Mouse (Mus musculus) spleen, adult 18-20 months (tissue): ENCODE measurements around the gene Gorasp2.

Experiments used
- DNase-seq, 2 experiments: peaks; one replicate each; pipeline ENCODE4 v3.0.0; 2022; ENCODE audit warnings: mixed read lengths in 2 of 2

Gene Gorasp2

DNA sequence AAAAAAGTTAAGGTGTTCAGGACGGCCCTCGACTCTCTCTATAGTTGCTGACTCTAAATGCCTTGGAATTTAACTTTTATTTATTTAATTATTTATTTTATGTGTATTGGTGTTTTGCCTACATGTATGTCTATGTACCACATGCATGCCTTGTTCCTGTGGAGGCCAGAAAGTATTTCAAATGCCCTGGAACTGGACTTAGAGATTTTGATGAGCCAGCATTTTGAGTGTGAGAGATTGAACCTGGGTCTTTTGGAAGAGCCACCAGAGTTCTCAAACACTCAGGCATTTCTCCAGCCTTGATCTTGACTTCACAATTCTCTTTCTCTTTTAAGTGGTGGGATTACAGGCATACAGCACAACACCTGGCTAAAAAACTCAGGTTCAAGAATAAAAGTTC is 90.3 kb downstream of the Gorasp2 start:
- DNase-seq: no peak

DNA sequence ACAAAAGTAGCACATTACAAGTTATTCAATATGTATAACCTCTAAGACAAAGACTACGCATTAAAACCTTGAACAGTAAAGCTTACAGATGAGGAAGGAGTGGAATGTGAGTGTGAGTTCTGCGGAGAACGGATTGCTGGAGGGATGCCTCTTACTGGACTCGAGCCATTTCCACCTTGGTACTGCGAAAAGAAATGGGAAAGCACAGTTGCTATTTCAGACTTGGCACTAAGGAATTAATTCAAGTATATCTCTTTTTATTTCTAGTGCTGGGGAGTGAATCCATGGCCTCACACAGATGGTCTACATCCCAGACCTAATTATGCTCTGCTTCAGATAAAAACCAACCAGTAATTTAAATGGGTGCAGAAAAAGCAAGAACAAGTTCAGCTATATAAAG is 90.8 kb downstream of the Gorasp2 start:
- no peak for DNase-seq
